Mouse (Mus musculus) ES-Bruce4 (cell line): ENCODE results near the gene Fam184a. TPM values are rescaled to one million over a fixed set of nuclear protein-coding genes. Genes with fewer than 3 reads are reported as not detected.
"Not testable (repeated sequence)": the region's sequence is repeated elsewhere in the genome, so short reads cannot be mapped to it uniquely, and the experiment has no call there.

Experiments used
- H3K27ac ChIP-seq: 2 replicates; pipeline ENCODE4 v1.5.1; 2012; ENCODE audit warnings: low read length, inconsistent platforms; ENCODE audit not compliant: insufficient read depth
- H3K27me3 ChIP-seq: 2 replicates; pipeline ENCODE4 v1.6.1; 2012; ENCODE audit warnings: mild to moderate bottlenecking, low read length, inconsistent platforms; ENCODE audit not compliant: control insufficient read depth, poor library complexity, insufficient read depth, severe bottlenecking
- H3K36me3 ChIP-seq: 2 replicates; pipeline ENCODE4 v1.6.1; 2012; ENCODE audit warnings: inconsistent platforms, mild to moderate bottlenecking, low read length, moderate library complexity; ENCODE audit not compliant: control insufficient read depth, poor library complexity, insufficient read depth, severe bottlenecking
- H3K4me1 ChIP-seq: one replicate; pipeline ENCODE4 v1.8.1; 2011; ENCODE audit warnings: low read length; ENCODE audit not compliant: control insufficient read depth, insufficient read depth
- H3K4me3 ChIP-seq: 2 replicates; pipeline ENCODE4 v1.5.1; 2011; ENCODE audit warnings: low read depth, mild to moderate bottlenecking, low read length
- H3K9ac ChIP-seq: 2 replicates; pipeline ENCODE4 v1.6.1; 2012; ENCODE audit warnings: low read depth, mild to moderate bottlenecking, inconsistent platforms; ENCODE audit not compliant: poor library complexity, severe bottlenecking
- H3K9me3 ChIP-seq: replicated peaks from 2 replicates; pipeline ENCODE4 v1.6.1; 2012; ENCODE audit warnings: mild to moderate bottlenecking, low read length, inconsistent platforms; ENCODE audit not compliant: control insufficient read depth, poor library complexity, insufficient read depth, severe bottlenecking
- CTCF ChIP-seq: IDR thresholded peaks from one replicate; pipeline ENCODE4 v1.8.1; 2011; ENCODE audit warnings: low read depth, low read length
- EP300 ChIP-seq: IDR thresholded peaks from 2 replicates; pipeline ENCODE4 v1.6.1; 2011; ENCODE audit warnings: low read depth, low read length; ENCODE audit not compliant: insufficient read depth
- POLR2A ChIP-seq: IDR thresholded peaks from one replicate; pipeline ENCODE4 v1.8.1; 2011; ENCODE audit warnings: low read length; ENCODE audit not compliant: insufficient read depth
- polyA plus RNA-seq: library from polyadenylated mRNA; stranded (reverse); fragments of >200 nt; gene quantifications from 2 replicates; pipeline ENCODE4 v1.2.4, GENCODE M21; 2011; ENCODE audit warnings: low read depth; ENCODE audit not compliant: missing spikeins, insufficient read depth, insufficient read length

Fam184a gene
- polyA plus RNA-seq, 1 experiment, result 6.2 TPM

GRCm38 (mm10) chr10:53687888-53688287 lies 63.0 kb downstream of the Fam184a start:
- H3K36me3 ChIP-seq, result no peaks in the 10 kb centered on the region
- TF ChIP-seq CTCF (no peak), EP300 (no peak), POLR2A (no peak)
- no peak overlapping the region for H3K27ac ChIP-seq
- no peaks in the 10 kb centered on the region for H3K27me3 ChIP-seq
- no peak overlapping the region for H3K4me3 ChIP-seq
- no peaks in the 10 kb centered on the region for H3K4me1 ChIP-seq
- no peaks in the 10 kb centered on the region for H3K9me3 ChIP-seq
- H3K9ac ChIP-seq, result no peak overlapping the region

- no peak for TF ChIP-seq CTCF
- no peak for TF ChIP-seq EP300
- TF ChIP-seq POLR2A, result no peak
- no peak overlapping the region for H3K9ac ChIP-seq
- H3K4me3 ChIP-seq, result no peak overlapping the region
- no peaks in the 10 kb centered on the region for H3K4me1 ChIP-seq
- no peaks in the 10 kb centered on the region for H3K9me3 ChIP-seq
- no peaks in the 10 kb centered on the region for H3K36me3 ChIP-seq
- H3K27me3 ChIP-seq, result no peaks in the 10 kb centered on the region
- no peak overlapping the region for H3K27ac ChIP-seq
These were observed 65.1 kb downstream of the Fam184a start for GRCm38 (mm10) chr10:53685806-53686205.

GRCm38 (mm10) chr10:53683226-53683625 lies 67.7 kb downstream of the Fam184a start:
- H3K36me3 ChIP-seq, result no peaks in the 10 kb centered on the region
- no peaks in the 10 kb centered on the region for H3K27me3 ChIP-seq
- H3K9me3 ChIP-seq, result no peaks in the 10 kb centered on the region
- H3K4me3 ChIP-seq, result no peak overlapping the region
- TF ChIP-seq EP300 (no peak), POLR2A (no peak), CTCF (no peak)
- no peaks in the 10 kb centered on the region for H3K4me1 ChIP-seq
- H3K9ac ChIP-seq, result no peak overlapping the region
- H3K27ac ChIP-seq, result no peak overlapping the region

GRCm38 (mm10) chr10:53679690-53680557 lies 71.0 kb downstream of the Fam184a start:
- H3K36me3 ChIP-seq, result no peaks in the 10 kb centered on the region
- H3K9me3 ChIP-seq, result no peaks in the 10 kb centered on the region
- no peaks in the 10 kb centered on the region for H3K4me1 ChIP-seq
- TF ChIP-seq CTCF (no peak), POLR2A (no peak), EP300 (no peak)
- H3K27me3 ChIP-seq, result no peaks in the 10 kb centered on the region
- no peak overlapping the region for H3K27ac ChIP-seq
- H3K4me3 ChIP-seq, result no peak overlapping the region
- H3K9ac ChIP-seq, result no peak overlapping the region

- Histone ChIP-seq H3K27ac (no peak overlapping the region), H3K27me3 (no peaks in the 10 kb centered on the region), H3K4me3 (no peak overlapping the region), H3K9ac (no peak overlapping the region), H3K9me3 (no peaks in the 10 kb centered on the region), H3K36me3 (no peaks in the 10 kb centered on the region), H3K4me1 (no peaks in the 10 kb centered on the region)
- no peak for TF ChIP-seq EP300
These were observed 89.1 kb downstream of the Fam184a start for GRCm38 (mm10) chr10:53661788-53662187.

GRCm38 (mm10) chr10:53654239-53654638 lies 96.7 kb downstream of the Fam184a start:
- H3K27ac ChIP-seq, H3K4me1 ChIP-seq, H3K9me3 ChIP-seq, H3K9ac ChIP-seq, H3K27me3 ChIP-seq, H3K36me3 ChIP-seq, H3K4me3 ChIP-seq: not testable (repeated sequence)
